In genomic region chr13:96720003-96720402, GRCm38 (mm10) we compare ENCODE assay signal across 17 mouse cellular contexts. TPM values are rescaled to one million over a fixed set of nuclear protein-coding genes. Genes with fewer than 3 reads are reported as not detected.
"Had no signal": no experiment of that assay in that cellular context is flagged by ENCODE, and none has a peak within 500 bp of the region (broad histone marks: within the 10 kb centered on the region; RNA-seq: fewer than 3 reads in every experiment).

No protein-coding gene starts in this region.

- DNase-seq: kidney, adult 18-20 months; kidney, postnatal 10 days; kidney, postnatal 4 days; lung, postnatal 14 days; right cerebral cortex, postnatal 14 days had no signal

- H3K9ac ChIP-seq: limb, embryonic 12.5 days; lung, embryonic 15.5 days; midbrain, embryonic 12.5 days had no signal

- H3K4me2 ChIP-seq: limb, embryonic 12.5 days; lung, embryonic 15.5 days; midbrain, embryonic 12.5 days had no signal

- ATAC-seq: midbrain, embryonic 16.5 days had no signal

- H3K4me3 ChIP-seq: layer of hippocampus, adult 2 months; limb, embryonic 12.5 days; lung, embryonic 15.5 days; megakaryocyte, embryonic 14.5 days; midbrain, embryonic 12.5 days had no signal

- H3K27me3 ChIP-seq: limb, embryonic 12.5 days; lung, embryonic 15.5 days; megakaryocyte, embryonic 14.5 days; midbrain, embryonic 12.5 days had no signal

- H3K4me1 ChIP-seq: limb, embryonic 12.5 days; lung, embryonic 15.5 days; midbrain, embryonic 12.5 days had no signal

- H3K27ac ChIP-seq: layer of hippocampus, adult 2 months; limb, embryonic 12.5 days; lung, embryonic 15.5 days; macrophage; midbrain, embryonic 12.5 days had no signal

- H3K9me3 ChIP-seq: limb, embryonic 12.5 days; lung, embryonic 15.5 days; midbrain, embryonic 12.5 days had no signal

- H3K36me3 ChIP-seq: limb, embryonic 12.5 days; lung, embryonic 15.5 days; midbrain, embryonic 12.5 days had no signal

RNA-seq across cellular contexts. Expression of gene Ankrd31, which starts 28.1 kb away (rescaled TPM):
- total RNA-seq: liver, adult 2 months had no signal
- polyA plus RNA-seq: kidney, embryonic 14.5 days; limb, embryonic 12.5 days; liver, adult 2 months; lung, embryonic 15.5 days; macrophage; neural tube, embryonic 14.5 days; spleen, adult 2 months; stomach, embryonic 16.5 days had no signal
